Mouse (Mus musculus) lung, adult 2 months (tissue): ENCODE measurements at regions not wholly inside any gene's neighbourhood (a gene's known extent, or its start where the extent isn't known, plus 50 kb on each side); places are given as distances from the start of the nearest gene placed in this dataset.

Experiments used
- DNase-seq: peaks from one replicate; pipeline ENCODE4 v3.0.0; 2022
- H3K4me1 ChIP-seq: fragments of 200-500 bp; 2 replicates; pipeline ENCODE4 v1.6.1; 2011; ENCODE audit warnings: low read length; ENCODE audit not compliant: control insufficient read depth, insufficient read depth
- H3K4me3 ChIP-seq: fragments of 200-500 bp; replicated peaks from 2 replicates; pipeline ENCODE3; 2011; ENCODE audit warnings: low read depth, mild to moderate bottlenecking, control low read depth, low read length; ENCODE audit errors: extremely low read depth
- CTCF ChIP-seq: fragments of 200-500 bp; IDR thresholded peaks from 2 replicates; pipeline ENCODE4 v1.5.1; 2011; ENCODE audit warnings: mild to moderate bottlenecking, low read length, control low read depth; ENCODE audit not compliant: insufficient read depth
- POLR2A ChIP-seq: fragments of 200-500 bp; IDR thresholded peaks from 2 replicates; pipeline ENCODE4 v1.6.1; 2011; ENCODE audit warnings: low read depth, mild to moderate bottlenecking, control low read depth, low read length, borderline replicate concordance; ENCODE audit errors: extremely low read depth
- WGBS: fragments of 180-500 bp; shearing (Covaris S2); methylation state at CpG from one replicate; pipeline ENCODE4 v1.1.7; 2018; 5-methylcytosine and 5-hydroxymethylcytosine counted together

DNA sequence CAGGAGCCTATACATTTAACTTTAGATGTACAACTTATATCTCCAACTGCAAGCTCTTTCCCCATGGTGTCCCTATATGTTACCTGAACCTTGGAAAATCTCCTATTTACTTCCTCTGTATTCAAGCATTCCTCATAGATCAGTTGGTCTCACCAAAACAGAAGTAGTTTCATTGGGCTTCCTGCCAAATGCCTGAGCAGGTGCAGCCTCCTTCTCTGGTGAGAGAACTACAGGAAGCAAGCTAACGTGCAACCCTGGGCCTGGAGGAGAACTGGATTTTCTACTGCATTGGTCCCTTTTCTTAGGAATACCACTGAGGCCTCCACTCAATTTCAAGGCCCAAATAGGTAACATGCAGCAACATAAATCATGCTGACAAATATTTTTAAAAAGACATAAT is 400.6 kb upstream of the Actbl2 start:
- Histone ChIP-seq H3K4me1 (no peaks in the 10 kb centered on the region), H3K4me3 (no peak overlapping the region)
- TF ChIP-seq POLR2A (no peak), CTCF (no peak)
- 38% methylated on average over 1 of the region's 1 CpGs for WGBS
- no peak for DNase-seq

DNA sequence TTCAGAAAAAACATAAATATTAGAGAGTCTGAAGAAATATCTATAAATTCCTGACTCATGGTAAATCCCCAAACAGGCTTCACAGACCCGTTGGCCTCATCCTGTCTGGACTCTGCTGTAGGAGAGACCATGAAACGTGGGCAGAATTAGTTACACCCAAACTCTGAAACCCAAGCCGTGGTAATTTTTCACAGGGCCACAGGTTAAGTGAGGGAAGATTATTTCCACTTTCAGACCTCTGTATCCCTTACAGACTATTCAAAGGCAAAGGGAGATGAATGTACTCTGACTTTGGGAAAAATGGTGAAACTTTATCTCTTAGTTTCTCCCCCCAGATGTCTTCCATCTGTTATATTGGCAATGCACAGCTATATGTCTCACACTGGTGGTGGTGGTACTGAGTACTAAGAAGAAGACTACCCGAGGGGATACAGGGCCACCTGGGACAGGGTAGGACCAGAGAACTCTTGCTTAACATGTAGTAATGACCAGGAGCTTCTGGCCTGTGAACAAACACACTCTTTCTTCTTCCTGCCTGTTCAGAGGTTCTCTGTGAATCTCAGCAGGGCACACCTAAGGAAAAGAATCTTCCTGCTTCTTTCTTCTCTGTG is 388.8 kb upstream of the Actbl2 start:
- no peaks in the 10 kb centered on the region for H3K4me1 ChIP-seq
- 75% methylated on average over 4 of the region's 4 CpGs for WGBS

DNA sequence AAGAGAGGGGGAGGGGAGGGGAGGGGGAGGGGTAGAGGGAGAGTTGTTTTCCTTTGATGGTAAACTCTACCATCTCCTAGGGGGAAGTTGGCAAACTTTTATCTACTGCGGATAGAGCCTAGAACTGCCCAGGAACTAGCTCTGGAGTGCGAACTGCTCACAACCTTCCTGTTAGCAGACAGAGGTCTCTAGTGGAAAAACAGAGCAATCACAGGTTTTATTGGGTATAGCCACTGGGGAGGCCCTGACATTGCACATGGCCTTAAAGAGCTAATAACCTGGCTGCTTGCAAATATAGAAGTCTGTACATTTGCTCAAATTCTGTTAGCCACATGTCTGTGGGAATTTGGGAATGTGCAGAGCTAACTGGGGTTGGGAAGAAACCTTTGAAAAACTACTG is 388.1 kb upstream of the Actbl2 start:
- Histone ChIP-seq H3K4me3 (no peak overlapping the region), H3K4me1 (no peaks in the 10 kb centered on the region)
- no peak for DNase-seq
- WGBS: 16% methylated on average over 2 of the region's 2 CpGs
- TF ChIP-seq CTCF (0 out of 2 replicates have a peak, but pooled peaks have one; percentile 3), POLR2A (no peak)

More for the DNA sequence above, 388.8 kb upstream of the Actbl2 start:
- no peak for TF ChIP-seq CTCF
- no peak overlapping the region for H3K4me3 ChIP-seq
- no peak for DNase-seq

DNA sequence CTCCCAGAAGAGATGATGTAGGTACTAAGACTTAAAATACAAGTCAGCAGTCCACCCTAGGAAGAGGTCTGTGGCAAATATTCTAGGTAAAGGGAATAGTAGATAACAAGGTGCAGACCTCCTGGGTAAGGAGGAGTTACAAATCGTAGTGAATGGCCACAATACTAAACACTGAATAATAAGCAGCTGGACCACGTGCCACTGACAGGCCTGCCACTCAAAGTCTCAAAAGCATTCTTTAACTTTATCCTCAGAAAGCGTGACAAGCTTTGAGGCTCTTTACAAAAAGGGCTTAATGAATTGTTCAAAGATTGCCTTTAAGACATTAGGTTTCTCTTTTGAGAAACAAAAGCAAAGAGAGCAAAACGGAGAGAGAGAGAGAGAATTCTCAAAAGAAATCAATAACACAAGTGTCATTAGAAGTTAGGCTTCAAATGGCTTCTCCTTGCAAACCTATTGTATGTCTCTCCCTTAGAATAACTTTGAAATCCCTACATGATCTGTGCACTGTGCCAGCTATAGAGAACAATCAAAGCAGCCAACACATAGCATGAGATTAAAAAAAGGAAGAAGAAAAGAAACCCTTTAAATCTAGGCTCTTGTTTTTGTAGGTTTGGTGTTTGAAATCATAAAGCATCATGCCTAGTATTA is 383.6 kb upstream of the Actbl2 start:
- no peak for TF ChIP-seq POLR2A
- no peak for TF ChIP-seq CTCF
- no peak for DNase-seq
- no peak overlapping the region for H3K4me3 ChIP-seq
- WGBS: 74% methylated on average over 4 of the region's 4 CpGs
- no peaks in the 10 kb centered on the region for H3K4me1 ChIP-seq

DNA sequence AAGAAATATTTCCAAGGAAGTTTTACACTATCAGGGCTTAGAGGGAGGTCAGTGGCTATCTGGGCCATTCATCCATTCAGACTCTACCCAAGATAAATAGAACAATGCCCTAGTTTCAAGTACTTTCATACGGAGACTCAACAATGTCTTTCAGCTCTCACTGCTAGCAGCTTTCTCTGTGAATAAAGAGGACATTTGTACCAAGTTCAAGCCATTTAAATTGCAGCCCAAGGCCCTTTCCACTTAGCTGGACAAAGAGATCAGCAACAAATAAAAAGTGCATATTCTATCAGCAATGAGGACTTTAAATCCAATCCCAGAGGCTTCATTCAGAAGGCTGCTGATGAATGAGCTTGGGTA is 383.1 kb upstream of the Actbl2 start:
- H3K4me3 ChIP-seq: no peak overlapping the region
- no peaks in the 10 kb centered on the region for H3K4me1 ChIP-seq
- DNase-seq: no peak
- WGBS: 57% methylated on average over 1 of the region's 1 CpGs
- TF ChIP-seq CTCF: no peak
- no peak for TF ChIP-seq POLR2A

DNA sequence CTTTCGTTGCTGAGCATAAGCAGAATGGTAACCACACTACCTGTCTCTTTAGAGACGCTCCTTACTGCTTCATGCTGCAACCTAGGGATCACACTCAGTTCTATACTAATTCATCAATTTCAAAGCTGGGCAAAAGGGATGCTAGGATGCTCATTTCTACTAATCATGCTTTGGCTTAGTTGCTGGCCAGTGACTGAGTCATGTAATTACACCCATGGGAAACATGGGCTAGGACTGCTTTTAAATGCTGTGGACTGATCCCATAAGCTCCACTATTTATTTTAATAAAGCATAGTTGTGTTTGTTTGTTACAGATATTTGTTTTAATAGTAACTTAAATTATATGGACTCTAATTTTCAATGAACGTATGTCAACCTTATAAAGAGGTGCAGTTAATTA is 373.2 kb upstream of the Actbl2 start:
- TF ChIP-seq CTCF (no peak), POLR2A (no peak)
- Histone ChIP-seq H3K4me3 (no peak overlapping the region), H3K4me1 (no peaks in the 10 kb centered on the region)
- DNase-seq: no peak
- WGBS: 77% methylated on average over 3 of the region's 3 CpGs

DNA sequence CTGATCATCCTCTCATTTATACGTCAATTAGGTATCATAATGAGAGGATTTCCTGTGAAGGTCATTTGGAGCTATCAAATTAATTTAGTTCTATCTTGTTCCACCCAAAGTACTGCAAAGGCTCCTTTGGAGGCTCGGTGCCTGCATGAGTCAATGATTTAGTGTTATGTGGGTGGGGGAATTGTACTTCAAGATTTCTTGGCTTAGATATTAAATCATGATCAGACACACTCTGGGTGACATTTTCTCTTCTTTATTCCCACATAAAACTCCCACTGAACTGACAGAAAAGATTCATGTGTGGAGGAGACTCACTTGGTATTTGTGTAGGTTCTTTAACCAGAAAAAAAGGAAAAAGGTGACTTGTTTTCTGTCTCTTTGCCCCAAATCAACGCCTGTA is 372.6 kb upstream of the Actbl2 start:
- WGBS: 49% methylated on average over 3 of the region's 3 CpGs
- H3K4me3 ChIP-seq: no peak overlapping the region
- TF ChIP-seq POLR2A (no peak), CTCF (no peak)
- no peak for DNase-seq
- no peaks in the 10 kb centered on the region for H3K4me1 ChIP-seq

DNA sequence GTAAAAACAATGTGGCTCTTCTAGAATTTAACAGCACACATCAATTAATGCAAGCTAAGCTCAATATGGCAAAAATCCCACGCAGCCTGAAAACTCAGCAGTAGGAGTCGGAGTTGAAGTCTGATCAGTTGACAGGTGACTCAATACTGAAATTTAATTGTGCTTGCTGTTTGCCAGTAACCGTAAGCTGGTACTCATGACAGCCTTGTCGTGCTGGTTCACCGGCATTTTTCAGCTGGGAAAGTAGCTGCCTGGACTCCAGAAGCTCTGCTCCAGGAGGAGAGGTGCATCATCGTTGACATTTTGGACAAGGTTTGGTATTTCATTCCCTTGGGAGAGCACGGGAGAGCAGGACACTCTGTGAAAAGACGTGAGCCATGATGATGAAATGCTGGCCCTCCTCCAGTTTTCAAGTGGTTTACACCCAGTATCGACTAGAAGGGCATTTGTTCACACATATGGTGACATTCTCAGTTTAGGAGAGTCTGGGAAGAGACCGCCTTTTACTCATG is 372.1 kb upstream of the Actbl2 start:
- DNase-seq: no peak
- no peaks in the 10 kb centered on the region for H3K4me1 ChIP-seq
- 52% methylated on average over 10 of the region's 10 CpGs for WGBS
- no peak overlapping the region for H3K4me3 ChIP-seq
- no peak for TF ChIP-seq CTCF
- no peak for TF ChIP-seq POLR2A

DNA sequence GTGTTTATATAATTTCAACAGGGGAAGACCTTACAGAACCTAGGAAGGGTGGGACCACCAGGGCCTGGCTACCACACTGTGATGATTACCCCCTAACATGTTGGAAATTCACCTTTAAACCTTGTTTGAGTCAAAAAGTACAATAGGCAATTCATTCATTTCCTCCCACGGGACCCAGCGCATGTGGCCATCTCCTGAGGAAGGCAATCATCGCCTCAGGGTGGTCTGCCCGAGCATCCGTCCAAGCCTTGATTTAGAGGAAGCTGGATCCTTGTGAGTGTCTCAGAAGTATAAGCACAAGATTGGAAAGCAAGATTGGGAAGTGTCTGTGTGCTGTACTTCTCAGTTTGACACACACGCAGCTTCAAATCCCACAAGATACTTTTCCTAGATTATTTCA is 360.9 kb upstream of the Actbl2 start:
- H3K4me3 ChIP-seq: no peak overlapping the region
- no peak for DNase-seq
- WGBS: 40% methylated on average over 6 of the region's 6 CpGs
- TF ChIP-seq CTCF (no peak), POLR2A (no peak)
- H3K4me1 ChIP-seq: peaks cover 3% of the 10 kb centered on the region; the same call in 1 of the 2 replicates

DNA sequence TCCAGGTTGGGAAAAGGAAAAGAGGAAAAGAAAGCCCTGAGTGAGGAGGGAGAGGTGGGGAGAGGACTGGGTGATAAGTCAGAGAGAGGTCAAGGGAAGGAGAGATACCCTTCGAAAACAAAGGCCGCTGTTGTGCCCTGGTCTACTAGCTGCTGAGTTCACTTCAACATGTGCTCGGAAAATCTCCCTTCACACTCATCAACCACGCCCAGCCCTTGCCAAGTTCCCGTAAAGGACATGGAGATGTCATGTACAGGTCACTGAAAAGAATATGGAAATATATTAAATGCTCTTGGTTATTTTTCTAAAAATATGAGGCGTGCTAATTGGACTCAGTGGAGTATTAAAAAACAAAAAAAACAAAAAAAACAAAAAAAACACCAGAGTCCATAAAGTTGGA is 359.5 kb upstream of the Actbl2 start:
- no peak for DNase-seq
- TF ChIP-seq CTCF: no peak
- no peak for TF ChIP-seq POLR2A
- WGBS: 78% methylated on average over 6 of the region's 6 CpGs
- H3K4me1 ChIP-seq: peaks cover 3% of the 10 kb centered on the region; the same call in 1 of the 2 replicates
- no peak overlapping the region for H3K4me3 ChIP-seq
